ENCODE assay signal across 11 mouse cellular contexts in genomic region chr11:106355382-106356128, GRCm38 (mm10). TPM values are rescaled to one million over a fixed set of nuclear protein-coding genes. Genes with fewer than 3 reads are reported as not detected.
A peak's percentile ranks its signal among the peaks of the same experiment; 100 is the strongest.
DNase-seq lines count a peak whose midpoint lies in the region; ATAC-seq and TF ChIP-seq lines count a peak whose summit lies in the region.
"Had no signal": no experiment of that assay in that cellular context is flagged by ENCODE, and none has a peak within 500 bp of the region (broad histone marks: within the 10 kb centered on the region; RNA-seq: fewer than 3 reads in every experiment).

No protein-coding gene starts in this region.

- WGBS in liver, embryonic 16.5 days (ENCODE audit: insufficient replicate concordance), result 19% methylated on average over 19 of the region's 19 CpGs

- no peaks in the 10 kb centered on the region for H3K9me3 ChIP-seq in liver, embryonic 16.5 days (replicated peaks; ENCODE audit: control insufficient read depth, low read length)
- H3K9me3 ChIP-seq: midbrain, embryonic 12.5 days had no signal

- no peak overlapping the region for H3K4me3 ChIP-seq in liver, embryonic 16.5 days (ENCODE audit: low read depth, low read length)
- H3K4me3 ChIP-seq in left cerebral cortex, adult 2 months, result no peak overlapping the region
- H3K4me3 ChIP-seq: midbrain, embryonic 12.5 days had no signal

- ATAC-seq in liver, embryonic 16.5 days (ENCODE audit: low read depth), result 0 out of 2 replicates have a peak, but pooled peaks have one; percentile 27

- no peaks in the 10 kb centered on the region for H3K4me1 ChIP-seq in liver, embryonic 16.5 days (ENCODE audit: control insufficient read depth, low read depth, low read length)
- H3K4me1 ChIP-seq: midbrain, embryonic 12.5 days had no signal

- H3K36me3 ChIP-seq in liver, embryonic 16.5 days (ENCODE audit: control insufficient read depth, insufficient read depth), result no peaks in the 10 kb centered on the region
- H3K36me3 ChIP-seq: midbrain, embryonic 12.5 days had no signal

- intact Hi-C loops in heart, postnatal 36 days (cut with DNase I), result no loop called here
- intact Hi-C loops in left cerebral cortex, adult 2 months (cut with DNase I), result no loop called here

- no peaks in the 10 kb centered on the region for H3K27me3 ChIP-seq in liver, embryonic 16.5 days (ENCODE audit: control insufficient read depth, insufficient read depth, low read depth, low read length)
- H3K27me3 ChIP-seq: midbrain, embryonic 12.5 days had no signal

- H3K4me2 ChIP-seq in liver, embryonic 16.5 days (ENCODE audit: low read depth, low read length), result 0 out of 2 replicates have a peak overlapping the region, but pooled peaks have one; percentile 11
- H3K4me2 ChIP-seq: midbrain, embryonic 12.5 days had no signal

- H3K27ac ChIP-seq in liver, embryonic 16.5 days (ENCODE audit: low read length), result no peak overlapping the region
- no peak overlapping the region for H3K27ac ChIP-seq in left cerebral cortex, adult 2 months
- H3K27ac ChIP-seq: midbrain, embryonic 12.5 days had no signal

- TF ChIP-seq CTCF in left cerebral cortex, adult 2 months (IDR thresholded peaks at IDR 0.05), result no peak

- no peak overlapping the region for H3K9ac ChIP-seq in liver, embryonic 16.5 days (ENCODE audit: low read depth, low read length)
- H3K9ac ChIP-seq: midbrain, embryonic 12.5 days had no signal

- peak; percentile 91 for DNase-seq in heart, adult 11 months
- DNase-seq in heart, postnatal 36 days, result no peak
- peak; percentile 18 for DNase-seq in CD4-positive helper T cell, adult 2 months (ENCODE audit: low read depth, low spot score)
- peak; percentile 64 for DNase-seq in cerebellum, adult 8-10 months
- no peak for DNase-seq in embryo, embryonic 9.5 days (ENCODE audit: extremely low spot score)
- no peak for DNase-seq in frontal cortex, postnatal 36 days (ENCODE audit: low spot score in 2 of 2)
- DNase-seq in left cerebral cortex, adult 2 months (ENCODE audit: extremely low spot score in 1 of 2, low spot score in 2 of 2), result no peak

RNA-seq across cellular contexts. Expression of gene Scn4a, which starts 2.5 kb away (rescaled TPM):
- 10 to 100 TPM; 14.7 to 19.0 TPM for total RNA-seq in heart, postnatal 36 days (2021)
- 0.04 and 0.13 TPM in 2 replicates for polyA plus RNA-seq in liver, embryonic 16.5 days (2015; fragmentation: Nextera tagmentation; extraction: Ambion mirVana)
- total RNA-seq in left cerebral cortex, adult 2 months (2021), result not detected
- polyA plus RNA-seq: midbrain, embryonic 12.5 days had no signal

RNA-seq across cellular contexts. Expression of gene Prr29, which starts 9.7 kb away (rescaled TPM):
- under 1 TPM; 0.81 to 0.92 TPM for total RNA-seq in heart, postnatal 36 days (2021)
- polyA plus RNA-seq in liver, embryonic 16.5 days (2015; fragmentation: Nextera tagmentation; extraction: Ambion mirVana), result not detected in 2 replicates
- not detected for total RNA-seq in left cerebral cortex, adult 2 months (2021)
- polyA plus RNA-seq: C2C12; midbrain, embryonic 12.5 days had no signal

RNA-seq across cellular contexts. Expression of gene Icam2, which starts 32.3 kb away (rescaled TPM):
- 10 to 100 TPM; 30.3 to 34.9 TPM for total RNA-seq in heart, postnatal 36 days (2021)
- polyA plus RNA-seq in liver, embryonic 16.5 days (2015; fragmentation: Nextera tagmentation; extraction: Ambion mirVana), result 13.4 and 14.8 TPM in 2 replicates
- total RNA-seq in left cerebral cortex, adult 2 months (2021), result 1 to 10 TPM; 3.2 to 3.6 TPM
- polyA plus RNA-seq: C2C12 had no signal

RNA-seq across cellular contexts. Expression of gene Cd79b, which starts 41.0 kb away (rescaled TPM):
- 1 to 10 TPM; 1.9 to 3.0 TPM for total RNA-seq in heart, postnatal 36 days (2021)
- polyA plus RNA-seq in liver, embryonic 16.5 days (2015; fragmentation: Nextera tagmentation; extraction: Ambion mirVana), result 11.3 and 12.3 TPM in 2 replicates
- total RNA-seq in left cerebral cortex, adult 2 months (2021), result not detected
- polyA plus RNA-seq: C2C12 had no signal

RNA-seq across cellular contexts. Expression of gene Gh, which starts 53.9 kb away (rescaled TPM):
- not detected for total RNA-seq in heart, postnatal 36 days (2021)
- not detected in 2 replicates for polyA plus RNA-seq in liver, embryonic 16.5 days (2015; fragmentation: Nextera tagmentation; extraction: Ambion mirVana)
- total RNA-seq in left cerebral cortex, adult 2 months (2021), result not detected
- total RNA-seq: heart, postnatal 10 days had no signal
- polyA plus RNA-seq: C2C12; midbrain, embryonic 12.5 days had no signal

Comparison
In these comparisons a context has a peak if more than half of its experiments do, and no peak if none do; other contexts are left out.
1. DNase-seq: peak in heart, adult 11 months (single experiment), CD4-positive helper T cell, adult 2 months (single experiment) and cerebellum, adult 8-10 months (single experiment); none in heart, postnatal 36 days (0 of 2), embryo, embryonic 9.5 days (single experiment), frontal cortex, postnatal 36 days (0 of 2) and left cerebral cortex, adult 2 months (0 of 2).
2. RNA of gene Scn4a, which starts 2.5 kb away (total RNA-seq): 14.7 to 19.0 TPM in heart, postnatal 36 days; not detected in left cerebral cortex, adult 2 months; every median in the first group is over 10 times any median in the second.
3. RNA of gene Icam2, which starts 32.3 kb away (total RNA-seq): 30.3 to 34.9 TPM in heart, postnatal 36 days; 3.2 to 3.6 TPM in left cerebral cortex, adult 2 months; every median in the first group is over 4 times any median in the second.